Mouse (Mus musculus): Measurements from ENCODE around the gene Wdr35. TPM values are rescaled to one million over a fixed set of nuclear protein-coding genes. Genes with fewer than 3 reads are reported as not detected.

The Wdr35 gene
- polyA plus RNA-seq, 2 experiments, result 17.8 to 18.8 TPM

GRCm38 (mm10) chr12:9040686-9041085 lies 67.0 kb downstream of the Wdr35 start:
- H3K36me3 ChIP-seq (ENCODE audit: control insufficient read depth, insufficient read depth, low read length), result no peaks in the 10 kb centered on the region
- TF ChIP-seq POLR2A (IDR thresholded peaks at IDR 0.05; ENCODE audit: borderline replicate concordance, extremely low read depth, insufficient read depth, insufficient read length), result no peak
- H3K27ac ChIP-seq (replicated peaks; ENCODE audit: low read depth, low read length), result no peak overlapping the region
- peaks cover 8% of the 10 kb centered on the region for H3K4me1 ChIP-seq (ENCODE audit: control insufficient read depth, insufficient read depth, low read length)
- no peaks in the 10 kb centered on the region for H3K27me3 ChIP-seq (ENCODE audit: control insufficient read depth, insufficient read depth, low read length)
- H3K9me3 ChIP-seq (ENCODE audit: control insufficient read depth, low read length), result no peaks in the 10 kb centered on the region
- H3K4me2 ChIP-seq (replicated peaks; ENCODE audit: low read depth, low read length, severe bottlenecking), result no peak overlapping the region
- 47% methylated on average over 7 of the region's 7 CpGs for WGBS
- H3K9ac ChIP-seq (ENCODE audit: low read depth, low read length, severe bottlenecking), result no peak overlapping the region
- no peak overlapping the region for H3K4me3 ChIP-seq (replicated peaks; ENCODE audit: low read length)
- ATAC-seq (ENCODE audit: low FRiP score, low read depth) (no peak), DNase-seq (ENCODE audit: low spot score) (no peak)

DNA sequence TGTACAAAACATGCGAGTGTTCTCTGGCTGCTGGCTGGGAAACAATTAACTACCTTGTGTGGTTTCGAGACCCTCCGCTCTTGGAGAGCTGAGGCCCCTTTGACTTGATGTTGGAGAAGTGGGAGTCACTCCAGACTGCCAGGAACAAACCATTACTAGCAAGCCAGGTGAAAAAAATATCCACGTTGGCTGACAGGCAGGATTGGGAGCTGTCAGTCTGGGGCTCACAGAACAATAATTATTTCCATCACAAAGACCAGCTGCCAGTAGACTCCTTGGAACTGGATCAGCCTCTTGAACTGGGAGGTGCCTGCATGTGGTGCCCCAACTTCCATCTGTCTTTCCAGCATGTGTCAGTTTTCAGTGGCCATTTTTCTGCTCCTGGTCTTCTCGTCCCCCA lies 68.6 kb downstream of the Wdr35 start:
- no peaks in the 10 kb centered on the region for H3K27me3 ChIP-seq (ENCODE audit: control insufficient read depth, insufficient read depth, low read length)
- H3K36me3 ChIP-seq (ENCODE audit: control insufficient read depth, insufficient read depth, low read length), result no peaks in the 10 kb centered on the region
- H3K9ac ChIP-seq (ENCODE audit: low read depth, low read length, severe bottlenecking), result no peak overlapping the region
- DNase-seq (ENCODE audit: low spot score), result no peak
- no peak overlapping the region for H3K4me3 ChIP-seq (replicated peaks; ENCODE audit: low read length)
- H3K9me3 ChIP-seq (ENCODE audit: control insufficient read depth, low read length), result no peaks in the 10 kb centered on the region
- H3K4me2 ChIP-seq (replicated peaks; ENCODE audit: low read depth, low read length, severe bottlenecking), result no peak overlapping the region
- ATAC-seq (ENCODE audit: low FRiP score, low read depth), result no peak
- TF ChIP-seq POLR2A (IDR thresholded peaks at IDR 0.05; ENCODE audit: borderline replicate concordance, extremely low read depth, insufficient read depth, insufficient read length), result no peak
- WGBS, result 76% methylated on average over 5 of the region's 5 CpGs
- peaks cover 16% of the 10 kb centered on the region for H3K4me1 ChIP-seq (ENCODE audit: control insufficient read depth, insufficient read depth, low read length)
- H3K27ac ChIP-seq (replicated peaks; ENCODE audit: low read depth, low read length), result no peak overlapping the region

DNA sequence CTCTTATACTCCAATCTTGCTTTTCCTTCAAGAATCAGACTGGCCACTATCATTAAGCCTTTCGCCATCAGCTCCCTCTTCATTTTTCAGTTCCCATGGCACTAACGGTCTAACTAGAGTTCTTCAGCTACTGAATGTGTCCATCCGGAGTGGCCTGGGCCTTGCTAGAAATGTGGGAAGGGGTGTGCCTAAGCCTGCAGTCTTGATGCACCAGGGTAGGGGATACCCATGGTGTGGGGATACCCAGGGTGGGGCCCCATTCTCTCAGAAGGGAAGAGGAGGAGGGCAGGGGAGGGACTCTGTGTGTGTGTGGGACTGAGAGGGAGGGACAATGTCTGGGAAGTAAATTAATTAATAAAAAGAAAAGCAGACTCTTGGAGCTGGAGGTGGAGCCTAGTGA lies 69.1 kb downstream of the Wdr35 start:
- TF ChIP-seq POLR2A (IDR thresholded peaks at IDR 0.05; ENCODE audit: borderline replicate concordance, extremely low read depth, insufficient read depth, insufficient read length), result no peak
- 88% methylated on average over 3 of the region's 3 CpGs for WGBS
- ATAC-seq (ENCODE audit: low FRiP score, low read depth), result no peak

GRCm38 (mm10) chr12:9044666-9045065 lies 71.0 kb downstream of the Wdr35 start:
- H3K9ac ChIP-seq (ENCODE audit: low read depth, low read length, severe bottlenecking), result no peak overlapping the region
- no peak overlapping the region for H3K27ac ChIP-seq (replicated peaks; ENCODE audit: low read depth, low read length)
- WGBS, result 93% methylated on average over 7 of the region's 7 CpGs
- no peaks in the 10 kb centered on the region for H3K9me3 ChIP-seq (ENCODE audit: control insufficient read depth, low read length)
- ATAC-seq (ENCODE audit: low FRiP score, low read depth) (no peak), DNase-seq (ENCODE audit: low spot score) (no peak)
- no peaks in the 10 kb centered on the region for H3K27me3 ChIP-seq (ENCODE audit: control insufficient read depth, insufficient read depth, low read length)
- H3K4me3 ChIP-seq (replicated peaks; ENCODE audit: low read length), result no peak overlapping the region
- H3K4me1 ChIP-seq (ENCODE audit: control insufficient read depth, insufficient read depth, low read length), result peaks cover 16% of the 10 kb centered on the region
- H3K4me2 ChIP-seq (replicated peaks; ENCODE audit: low read depth, low read length, severe bottlenecking), result no peak overlapping the region
- no peaks in the 10 kb centered on the region for H3K36me3 ChIP-seq (ENCODE audit: control insufficient read depth, insufficient read depth, low read length)
- TF ChIP-seq POLR2A (IDR thresholded peaks at IDR 0.05; ENCODE audit: borderline replicate concordance, extremely low read depth, insufficient read depth, insufficient read length), result no peak

More for the DNA sequence above, 69.1 kb downstream of the Wdr35 start:
- Histone ChIP-seq H3K4me3 (replicated peaks; ENCODE audit: low read length) (no peak overlapping the region), H3K36me3 (ENCODE audit: control insufficient read depth, insufficient read depth, low read length) (no peaks in the 10 kb centered on the region), H3K4me2 (replicated peaks; ENCODE audit: low read depth, low read length, severe bottlenecking) (no peak overlapping the region), H3K4me1 (ENCODE audit: control insufficient read depth, insufficient read depth, low read length) (peaks cover 16% of the 10 kb centered on the region), H3K27me3 (ENCODE audit: control insufficient read depth, insufficient read depth, low read length) (no peaks in the 10 kb centered on the region), H3K9me3 (ENCODE audit: control insufficient read depth, low read length) (no peaks in the 10 kb centered on the region), H3K27ac (replicated peaks; ENCODE audit: low read depth, low read length) (no peak overlapping the region), H3K9ac (ENCODE audit: low read depth, low read length, severe bottlenecking) (no peak overlapping the region)
- no peak for DNase-seq (ENCODE audit: low spot score)

GRCm38 (mm10) chr12:9046674-9047073 lies 73.0 kb downstream of the Wdr35 start:
- H3K27ac ChIP-seq (replicated peaks; ENCODE audit: low read depth, low read length), result 0 out of 2 replicates have a peak overlapping the region, but pooled peaks have one; percentile 26
- no peak for TF ChIP-seq POLR2A (IDR thresholded peaks at IDR 0.05; ENCODE audit: borderline replicate concordance, extremely low read depth, insufficient read depth, insufficient read length)
- no peaks in the 10 kb centered on the region for H3K27me3 ChIP-seq (ENCODE audit: control insufficient read depth, insufficient read depth, low read length)
- no peak overlapping the region for H3K9ac ChIP-seq (ENCODE audit: low read depth, low read length, severe bottlenecking)
- peak; percentile 33 for DNase-seq (ENCODE audit: low spot score)
- H3K9me3 ChIP-seq (ENCODE audit: control insufficient read depth, low read length), result no peaks in the 10 kb centered on the region
- H3K4me2 ChIP-seq (replicated peaks; ENCODE audit: low read depth, low read length, severe bottlenecking), result no peak overlapping the region
- peak; percentile 60; the same call in 1 of the 2 replicates for ATAC-seq (ENCODE audit: low FRiP score, low read depth)
- no peaks in the 10 kb centered on the region for H3K36me3 ChIP-seq (ENCODE audit: control insufficient read depth, insufficient read depth, low read length)
- 66% methylated on average over 4 of the region's 4 CpGs for WGBS
- no peak overlapping the region for H3K4me3 ChIP-seq (replicated peaks; ENCODE audit: low read length)
- H3K4me1 ChIP-seq (ENCODE audit: control insufficient read depth, insufficient read depth, low read length), result peaks cover 7% of the 10 kb centered on the region

- Histone ChIP-seq H3K36me3 (ENCODE audit: control insufficient read depth, insufficient read depth, low read length) (no peaks in the 10 kb centered on the region), H3K4me1 (ENCODE audit: control insufficient read depth, insufficient read depth, low read length) (peaks cover 7% of the 10 kb centered on the region), H3K4me3 (replicated peaks; ENCODE audit: low read length) (no peak overlapping the region), H3K9me3 (ENCODE audit: control insufficient read depth, low read length) (no peaks in the 10 kb centered on the region), H3K9ac (ENCODE audit: low read depth, low read length, severe bottlenecking) (no peak overlapping the region), H3K27me3 (ENCODE audit: control insufficient read depth, insufficient read depth, low read length) (no peaks in the 10 kb centered on the region), H3K4me2 (replicated peaks; ENCODE audit: low read depth, low read length, severe bottlenecking) (no peak overlapping the region), H3K27ac (replicated peaks; ENCODE audit: low read depth, low read length) (no peak overlapping the region)
- WGBS, result 69% methylated on average over 8 of the region's 8 CpGs
- DNase-seq (ENCODE audit: low spot score) (no peak), ATAC-seq (ENCODE audit: low FRiP score, low read depth) (no peak)
- TF ChIP-seq POLR2A (IDR thresholded peaks at IDR 0.05; ENCODE audit: borderline replicate concordance, extremely low read depth, insufficient read depth, insufficient read length), result no peak
Observed at GRCm38 (mm10) chr12:9048090-9048489, 74.4 kb downstream of the Wdr35 start.

All from limb, embryonic 14.5 days (tissue).